Mouse (Mus musculus) hindlimb bud, embryonic 11.5 days (tissue): ENCODE data around the gene Ankrd17.
"Not testable (repeated sequence)": the region's sequence is repeated elsewhere in the genome, so short reads cannot be mapped to it uniquely, and the experiment has no call there.

Source experiments
- DNase-seq: peaks from one replicate; pipeline ENCODE4 v3.0.0-alpha.2; 2012; ENCODE audit warnings: low read depth, low spot score; ENCODE audit errors: extremely low spot score

The Ankrd17 gene

GRCm38 (mm10) chr5:90338177-90339091 lies 27.9 kb downstream of the Ankrd17 start:
- DNase-seq, result no peak

- DNase-seq, result no peak
These were observed 33.9 kb downstream of the Ankrd17 start for GRCm38 (mm10) chr5:90332478-90332877.

- DNase-seq, result no peak
These were observed 35.3 kb downstream of the Ankrd17 start for GRCm38 (mm10) chr5:90331071-90331470.

GRCm38 (mm10) chr5:90298396-90298795 lies 68.0 kb downstream of the Ankrd17 start:
- DNase-seq, result no peak

GRCm38 (mm10) chr5:90289887-90290286 lies 76.5 kb downstream of the Ankrd17 start:
- DNase-seq, result no peak

GRCm38 (mm10) chr5:90286559-90286958 lies 79.8 kb downstream of the Ankrd17 start:
- DNase-seq, result no peak

GRCm38 (mm10) chr5:90280061-90280460 lies 86.3 kb downstream of the Ankrd17 start:
- no peak for DNase-seq

- no peak for DNase-seq
These were observed 87.0 kb downstream of the Ankrd17 start for GRCm38 (mm10) chr5:90279418-90279817.

GRCm38 (mm10) chr5:90277443-90277842 lies 88.9 kb downstream of the Ankrd17 start:
- DNase-seq, result no peak

- DNase-seq, result no peak
These were observed 91.6 kb downstream of the Ankrd17 start for GRCm38 (mm10) chr5:90274806-90275205.

GRCm38 (mm10) chr5:90262230-90262629 lies 104.1 kb downstream of the Ankrd17 start:
- not testable (repeated sequence) for DNase-seq

- no peak for DNase-seq
These were observed 109.4 kb downstream of the Ankrd17 start for GRCm38 (mm10) chr5:90257023-90257422.

GRCm38 (mm10) chr5:90247503-90247902 lies 118.9 kb downstream of the Ankrd17 start:
- no peak for DNase-seq

GRCm38 (mm10) chr5:90246987-90247386 lies 119.4 kb downstream of the Ankrd17 start:
- DNase-seq, result no peak

- DNase-seq, result no peak
These were observed 119.8 kb downstream of the Ankrd17 start for GRCm38 (mm10) chr5:90246567-90246966.

- DNase-seq, result no peak
These were observed 121.0 kb downstream of the Ankrd17 start for GRCm38 (mm10) chr5:90245416-90245815.

- no peak for DNase-seq
These were observed 131.2 kb downstream of the Ankrd17 start for GRCm38 (mm10) chr5:90235217-90235616.

- no peak for DNase-seq
These were observed 133.1 kb downstream of the Ankrd17 start for GRCm38 (mm10) chr5:90233305-90233704.

GRCm38 (mm10) chr5:90229760-90230159 lies 136.6 kb downstream of the Ankrd17 start:
- DNase-seq, result no peak

- DNase-seq, result no peak
These were observed 139.7 kb downstream of the Ankrd17 start for GRCm38 (mm10) chr5:90226696-90227095.

GRCm38 (mm10) chr5:90224730-90225129 lies 141.6 kb downstream of the Ankrd17 start:
- no peak for DNase-seq

- DNase-seq, result peak; percentile 99
These were observed 142.6 kb downstream of the Ankrd17 start, which contains the start of gene Cox18 for GRCm38 (mm10) chr5:90223534-90224381. TSS of gene Cox18 (minus strand) at chr5:90224001.
